ENCODE assay signal across 20 mouse cellular contexts in genomic region chr1:170582341-170582740, GRCm38 (mm10). TPM values are rescaled to one million over a fixed set of nuclear protein-coding genes. Genes with fewer than 3 reads are reported as not detected.
DNase-seq lines count a peak whose midpoint lies in the region; ATAC-seq lines count a peak whose summit lies in the region.
"Had no signal": no experiment of that assay in that cellular context is flagged by ENCODE, and none has a peak within 500 bp of the region (broad histone marks: within the 10 kb centered on the region; RNA-seq: fewer than 3 reads in every experiment).

No protein-coding gene starts in this region.

- WGBS in heart, embryonic 10.5 days = 85% methylated on average over 5 of the region's 5 CpGs

- DNase-seq in heart, embryonic 10.5 days (ENCODE audit: low spot score) = no peak
- no peak for DNase-seq in heart, adult 18-20 months
- DNase-seq in natural killer cell, adult 2 months (ENCODE audit: low spot score in 2 of 2) = no peak
- no peak for DNase-seq in left cerebral cortex, postnatal 25 days (ENCODE audit: low spot score in 2 of 2)
- DNase-seq in testis, postnatal 10 days (ENCODE audit: low spot score) = no peak
- DNase-seq: adrenal gland, adult 2 months; adrenal gland, postnatal 10 days; adrenal gland, postnatal 25 days; cerebellum, adult 11 months; cerebellum, adult 18-20 months; cerebellum, adult 8-10 months; cerebellum, adult 9-11 months; cerebellum, postnatal 14 days; cerebellum, postnatal 36 days had no signal

- H3K27me3 ChIP-seq in heart, embryonic 10.5 days (ENCODE audit: insufficient read depth, poor library complexity, severe bottlenecking) = no peaks in the 10 kb centered on the region
- H3K27me3 ChIP-seq: embryonic facial prominence, embryonic 12.5 days; forebrain, embryonic 13.5 days had no signal

- peaks cover 50% of the 10 kb centered on the region for H3K4me1 ChIP-seq in heart, embryonic 10.5 days

- 0 out of 2 replicates have a peak overlapping the region, but pooled peaks have one; percentile 52 for H3K27ac ChIP-seq in heart, embryonic 10.5 days
- H3K27ac ChIP-seq: embryonic facial prominence, embryonic 10.5 days; embryonic facial prominence, embryonic 12.5 days; forebrain, embryonic 13.5 days had no signal

- no peaks in the 10 kb centered on the region for H3K9me3 ChIP-seq in heart, embryonic 10.5 days
- H3K9me3 ChIP-seq: embryonic facial prominence, embryonic 10.5 days; embryonic facial prominence, embryonic 12.5 days had no signal

- no peak overlapping the region for H3K4me3 ChIP-seq in heart, embryonic 10.5 days
- H3K4me3 ChIP-seq: embryonic facial prominence, embryonic 10.5 days; embryonic facial prominence, embryonic 12.5 days; forebrain, embryonic 13.5 days had no signal

- H3K36me3 ChIP-seq in heart, embryonic 10.5 days = peaks cover 28% of the 10 kb centered on the region
- H3K36me3 ChIP-seq: embryonic facial prominence, embryonic 12.5 days had no signal

- intact Hi-C loops in left cerebral cortex, postnatal 25 days (cut with DNase I) = loop anchor here (10.0 kb wide), 2 partner anchors 288 to 368 kb away; partner anchors contain the start of gene Uhmk1

- peak; percentile 99 for ATAC-seq in granulocyte monocyte progenitor cell, adult 5-6 weeks (replicated peaks; ENCODE audit: poor library complexity, severe bottlenecking)
- ATAC-seq in megakaryocyte, adult 5-6 weeks (ENCODE audit: poor library complexity, severe bottlenecking) = peak; percentile 96
- ATAC-seq: forebrain, embryonic 13.5 days; forebrain, embryonic 16.5 days had no signal

RNA-seq across cellular contexts. Expression of gene Nos1ap, which starts 7.3 kb away (rescaled TPM):
- polyA plus RNA-seq in heart, embryonic 10.5 days (2016; fragmentation: Nextera tagmentation; extraction: Ambion mirVana) = 25.1 and 25.2 TPM in 2 replicates
- 10 to 100 TPM; 17.4 to 23.6 TPM for total RNA-seq in heart, adult 18-20 months (2021)
- total RNA-seq in granulocyte monocyte progenitor cell, adult 5-6 weeks (2014; fragmentation: Nextera tagmentation) = 9.0 and 11.5 TPM in 2 replicates
- total RNA-seq in granulocyte monocyte progenitor cell, adult 5-6 weeks (2017) = 1.5 and 3.7 TPM in 2 replicates
- 9.8 and 11.6 TPM in 2 replicates for total RNA-seq in megakaryocyte, adult 5-6 weeks (2015)
- total RNA-seq in megakaryocyte, adult 5-6 weeks (2017) = 2.5 and 3.0 TPM in 2 replicates
- 100 to 1,000 TPM; 170 to 172 TPM for total RNA-seq in left cerebral cortex, postnatal 25 days (2021)

Comparison
In these comparisons a context has a peak if more than half of its experiments do, and no peak if none do; other contexts are left out.
1. RNA of gene Nos1ap, which starts 7.3 kb away (total RNA-seq): 170 to 172 TPM in left cerebral cortex, postnatal 25 days; 17.4 to 23.6 TPM in heart, adult 18-20 months, 2.5 to 11.6 TPM in megakaryocyte, adult 5-6 weeks and 1.5 to 11.5 TPM in granulocyte monocyte progenitor cell, adult 5-6 weeks; every median in the first group is over 4 times any median in the second.